In the genomic region with DNA sequence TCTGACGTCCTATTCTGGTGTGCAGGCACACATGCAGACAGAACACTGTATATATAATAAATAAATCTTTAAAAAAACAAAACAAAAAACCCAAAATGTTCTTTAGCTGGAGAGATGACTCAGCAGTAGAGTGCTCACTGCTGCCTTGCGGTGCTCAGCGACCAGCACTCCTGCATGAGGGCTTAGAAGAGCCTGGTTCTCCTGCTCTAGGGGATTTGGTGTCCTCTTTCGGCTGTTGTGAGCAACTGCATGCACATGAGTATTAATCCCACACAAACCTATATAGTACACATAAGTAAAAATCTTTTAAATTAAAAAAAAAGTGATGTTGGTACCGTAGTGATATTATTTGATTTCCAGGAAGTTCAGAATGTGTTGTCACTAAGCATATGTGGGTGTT, we compare ENCODE assay signal across 16 mouse cellular contexts. TPM values are rescaled to one million over a fixed set of nuclear protein-coding genes. Genes with fewer than 3 reads are reported as not detected.
DNase-seq lines count a peak whose midpoint lies in the region; ATAC-seq and TF ChIP-seq lines count a peak whose summit lies in the region.
"Had no signal": no experiment of that assay in that cellular context is flagged by ENCODE, and none has a peak within 500 bp of the region (broad histone marks: within the 10 kb centered on the region; RNA-seq: fewer than 3 reads in every experiment).

No protein-coding gene starts in this region.

- no peak overlapping the region for H3K27ac ChIP-seq in heart, adult 2 months
- H3K27ac ChIP-seq in lung, postnatal 0 days (ENCODE audit: low read length): no peak overlapping the region
- H3K27ac ChIP-seq: forebrain, embryonic 13.5 days; hindbrain, embryonic 14.5 days; neural tube, embryonic 13.5 days had no signal

- H3K9ac ChIP-seq in heart, adult 2 months (ENCODE audit: low read depth, low read length): no peak overlapping the region
- H3K9ac ChIP-seq in lung, postnatal 0 days (replicated peaks; ENCODE audit: low read depth): no peak overlapping the region
- H3K9ac ChIP-seq: forebrain, embryonic 13.5 days; hindbrain, embryonic 14.5 days; neural tube, embryonic 13.5 days had no signal

- no peak overlapping the region for H3K4me2 ChIP-seq in lung, postnatal 0 days (replicated peaks; ENCODE audit: low read depth, low read length)
- H3K4me2 ChIP-seq: forebrain, embryonic 13.5 days; hindbrain, embryonic 14.5 days; midbrain, embryonic 11.5 days; neural tube, embryonic 13.5 days had no signal

- DNase-seq in heart, adult 2 months: no peak
- no peak for DNase-seq in heart, postnatal 25 days (ENCODE audit: low spot score)
- DNase-seq in lung, postnatal 0 days (ENCODE audit: low spot score): peak; percentile 18
- no peak for DNase-seq in lung, postnatal 14 days
- peak; percentile 61 for DNase-seq in NIH3T3 (ENCODE audit: low read depth)
- DNase-seq in adrenal gland, postnatal 25 days: no peak
- DNase-seq in right cerebral cortex, postnatal 4 days: no peak
- DNase-seq: adrenal gland, adult 2 months; cerebellum, adult 11-12 months; kidney, postnatal 14 days; thymus, adult 18-20 months had no signal

- H3K9me3 ChIP-seq in lung, postnatal 0 days (ENCODE audit: low read length): no peaks in the 10 kb centered on the region
- H3K9me3 ChIP-seq: forebrain, embryonic 13.5 days; neural tube, embryonic 13.5 days had no signal

- H3K4me1 ChIP-seq in heart, adult 2 months (ENCODE audit: control insufficient read depth, insufficient read depth, low read length): no peaks in the 10 kb centered on the region
- no peaks in the 10 kb centered on the region for H3K4me1 ChIP-seq in lung, postnatal 0 days (ENCODE audit: insufficient read depth, low read depth, low read length)
- H3K4me1 ChIP-seq: forebrain, embryonic 13.5 days; neural tube, embryonic 13.5 days had no signal

- H3K79me2 ChIP-seq in heart, adult 2 months (replicated peaks; ENCODE audit: control insufficient read depth, insufficient read depth, low read length): no peaks in the 10 kb centered on the region

- H3K4me3 ChIP-seq in heart, adult 2 months: no peak overlapping the region
- no peak overlapping the region for H3K4me3 ChIP-seq in lung, postnatal 0 days (ENCODE audit: low read depth, low read length)
- H3K4me3 ChIP-seq: forebrain, embryonic 13.5 days; neural tube, embryonic 13.5 days had no signal

- peak; percentile 32 for TF ChIP-seq CTCF in heart, adult 2 months (IDR thresholded peaks at IDR 0.05)
- peak; percentile 58 for TF ChIP-seq CTCF in lung, postnatal 0 days (IDR thresholded peaks at IDR 0.05)

- no peak for TF ChIP-seq POLR2A in heart, adult 2 months (IDR thresholded peaks at IDR 0.05; ENCODE audit: insufficient read depth, low read depth, low read length)

- TF ChIP-seq EP300 in heart, adult 2 months (IDR thresholded peaks at IDR 0.05; ENCODE audit: insufficient read depth, low read depth, low read length): no peak
- no peak for TF ChIP-seq EP300 in lung, postnatal 0 days (IDR thresholded peaks at IDR 0.05)

- 67% methylated on average over 5 of the region's 5 CpGs for WGBS in heart, adult 2 months
- 61% methylated on average over 5 of the region's 5 CpGs for WGBS in lung, postnatal 0 days

- ATAC-seq in lung, postnatal 0 days: no peak
- peak; percentile 68; the same call in 1 of the 2 replicates for ATAC-seq in megakaryocyte-erythroid progenitor cell, adult 5-6 weeks (replicated peaks; ENCODE audit: low FRiP score, low TSS enrichment, poor library complexity, severe bottlenecking)
- ATAC-seq: forebrain, embryonic 13.5 days had no signal

- H3K36me3 ChIP-seq in heart, adult 2 months (ENCODE audit: control insufficient read depth, insufficient read depth, low read length): no peaks in the 10 kb centered on the region
- H3K36me3 ChIP-seq in lung, postnatal 0 days (ENCODE audit: insufficient read depth, low read length): no peaks in the 10 kb centered on the region
- H3K36me3 ChIP-seq: neural tube, embryonic 13.5 days had no signal

- intact Hi-C loops in heart, adult 2 months (cut with DNase I): no loop called here
- intact Hi-C loops in heart, postnatal 25 days (cut with DNase I): no loop called here

- H3K27me3 ChIP-seq in heart, adult 2 months (ENCODE audit: control insufficient read depth, insufficient read depth, low read length): no peaks in the 10 kb centered on the region
- no peaks in the 10 kb centered on the region for H3K27me3 ChIP-seq in lung, postnatal 0 days (replicated peaks; ENCODE audit: insufficient read depth, low read length)
- H3K27me3 ChIP-seq: forebrain, embryonic 13.5 days; neural tube, embryonic 13.5 days had no signal

RNA-seq across cellular contexts. Expression of gene Lsm14a, which starts 5.7 kb away (rescaled TPM):
- total RNA-seq in heart, adult 2 months (2021): 10 to 100 TPM; 86.9 to 88.3 TPM
- 42.9 and 68.7 TPM in 2 replicates for polyA plus RNA-seq in heart, adult 2 months (2012; rRNA removed)
- 10 to 100 TPM; 78.9 to 81.3 TPM for total RNA-seq in heart, postnatal 25 days (2021)
- polyA plus RNA-seq in lung, postnatal 0 days (2015; fragmentation: Nextera tagmentation; extraction: Ambion mirVana): 76.1 and 80.2 TPM in 2 replicates
- 102 and 120 TPM in 2 replicates for total RNA-seq in megakaryocyte-erythroid progenitor cell, adult 5-6 weeks (2014; fragmentation: Nextera tagmentation)
- 77.0 and 82.9 TPM in 2 replicates for total RNA-seq in megakaryocyte-erythroid progenitor cell, adult 5-6 weeks (2017)
- total RNA-seq in adrenal gland, postnatal 25 days (2021): 116 and 140 TPM in 2 replicates

Comparison
In these comparisons a context has a peak if more than half of its experiments do, and no peak if none do; other contexts are left out.
1. DNase-seq: peak in lung, postnatal 0 days (single experiment) and NIH3T3 (single experiment); none in heart, adult 2 months (0 of 2), heart, postnatal 25 days (single experiment), lung, postnatal 14 days (single experiment), adrenal gland, postnatal 25 days (single experiment) and right cerebral cortex, postnatal 4 days (single experiment).